In the genomic region with DNA sequence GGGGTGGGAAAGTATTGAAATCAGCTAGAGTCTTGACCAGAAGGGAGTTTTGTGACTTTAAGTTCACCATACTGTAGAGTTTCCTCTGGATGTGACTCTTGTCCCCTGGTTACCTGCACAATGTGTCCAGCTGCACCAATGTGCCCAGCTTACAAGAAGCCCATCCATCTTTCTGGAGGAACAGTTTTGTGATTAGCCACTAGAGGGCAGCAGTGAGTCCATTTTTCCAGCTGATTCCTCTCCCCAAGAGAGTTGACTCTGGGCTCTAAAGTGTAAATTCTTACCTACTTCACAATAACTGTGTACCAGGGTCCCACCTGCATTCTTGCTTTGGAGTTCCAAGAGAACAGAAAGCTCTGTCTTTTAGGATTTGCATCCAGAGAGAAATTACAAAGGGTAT, we compare ENCODE assay signal across 9 mouse cellular contexts.
DNase-seq lines count a peak whose midpoint lies in the region; ATAC-seq lines count a peak whose summit lies in the region.
"Had no signal": no experiment of that assay in that cellular context is flagged by ENCODE, and none has a peak within 500 bp of the region (broad histone marks: within the 10 kb centered on the region; RNA-seq: fewer than 3 reads in every experiment).

No protein-coding gene starts in this region.

- no peak overlapping the region for H3K4me2 ChIP-seq in midbrain, embryonic 11.5 days
- no peak overlapping the region for H3K4me2 ChIP-seq in midbrain, embryonic 15.5 days
- H3K4me2 ChIP-seq: hindbrain, embryonic 15.5 days had no signal

- H3K4me3 ChIP-seq in midbrain, embryonic 11.5 days (ENCODE audit: low read depth, low read length), result no peak overlapping the region
- no peak overlapping the region for H3K4me3 ChIP-seq in midbrain, embryonic 15.5 days
- no peak overlapping the region for H3K4me3 ChIP-seq in limb, embryonic 10.5 days
- H3K4me3 ChIP-seq: hindbrain, embryonic 15.5 days had no signal

- peak; percentile 98 for DNase-seq in midbrain, embryonic 11.5 days (ENCODE audit: low spot score, missing footprints)
- DNase-seq in adipocyte (ENCODE audit: low spot score), result peak; percentile 28
- DNase-seq in cerebellum, postnatal 10 days, result peak; percentile 77 to 85
- peak; percentile 85 for DNase-seq in hindlimb bud, embryonic 11.5 days (ENCODE audit: extremely low spot score, low read depth, low spot score)
- peak; percentile 77 for DNase-seq in limb, embryonic 10.5 days (ENCODE audit: low spot score)
- DNase-seq in right cerebral cortex, postnatal 10 days (ENCODE audit: low spot score in 2 of 2), result peak; percentile 39 to 67
- DNase-seq in T-cell, adult 2 months (ENCODE audit: low spot score), result no peak

- no peak overlapping the region for H3K27ac ChIP-seq in midbrain, embryonic 11.5 days (ENCODE audit: low read depth, low read length)
- H3K27ac ChIP-seq in midbrain, embryonic 15.5 days, result no peak overlapping the region
- H3K27ac ChIP-seq in limb, embryonic 10.5 days, result no peak overlapping the region
- H3K27ac ChIP-seq: hindbrain, embryonic 15.5 days had no signal

- H3K9me3 ChIP-seq in midbrain, embryonic 11.5 days (ENCODE audit: control insufficient read depth, low read length), result no peaks in the 10 kb centered on the region
- no peaks in the 10 kb centered on the region for H3K9me3 ChIP-seq in midbrain, embryonic 15.5 days
- H3K9me3 ChIP-seq in limb, embryonic 10.5 days (replicated peaks), result no peaks in the 10 kb centered on the region
- H3K9me3 ChIP-seq: hindbrain, embryonic 15.5 days had no signal

- ATAC-seq in midbrain, embryonic 11.5 days (ENCODE audit: low FRiP score), result no peak
- ATAC-seq in midbrain, embryonic 15.5 days (replicated peaks), result no peak

- no peaks in the 10 kb centered on the region for H3K36me3 ChIP-seq in midbrain, embryonic 11.5 days (ENCODE audit: control insufficient read depth, insufficient read depth, low read length)
- no peaks in the 10 kb centered on the region for H3K36me3 ChIP-seq in midbrain, embryonic 15.5 days (replicated peaks)
- no peaks in the 10 kb centered on the region for H3K36me3 ChIP-seq in limb, embryonic 10.5 days
- H3K36me3 ChIP-seq: hindbrain, embryonic 15.5 days had no signal

- no peaks in the 10 kb centered on the region for H3K27me3 ChIP-seq in midbrain, embryonic 11.5 days (ENCODE audit: control insufficient read depth, insufficient read depth, low read length)
- no peaks in the 10 kb centered on the region for H3K27me3 ChIP-seq in midbrain, embryonic 15.5 days (replicated peaks)
- no peaks in the 10 kb centered on the region for H3K27me3 ChIP-seq in limb, embryonic 10.5 days (ENCODE audit: low read depth, poor library complexity, severe bottlenecking)
- H3K27me3 ChIP-seq: hindbrain, embryonic 15.5 days had no signal

- no peak overlapping the region for H3K9ac ChIP-seq in midbrain, embryonic 11.5 days (ENCODE audit: low read length)
- H3K9ac ChIP-seq in midbrain, embryonic 15.5 days, result no peak overlapping the region
- H3K9ac ChIP-seq: hindbrain, embryonic 15.5 days had no signal

- peaks cover 7% of the 10 kb centered on the region; the same call in 1 of the 2 replicates for H3K4me1 ChIP-seq in midbrain, embryonic 11.5 days (ENCODE audit: control insufficient read depth, insufficient read depth, low read length)
- H3K4me1 ChIP-seq in midbrain, embryonic 15.5 days, result peaks cover 5% of the 10 kb centered on the region; the same call in 1 of the 2 replicates
- peaks cover 39% of the 10 kb centered on the region for H3K4me1 ChIP-seq in limb, embryonic 10.5 days
